Mouse (Mus musculus) layer of hippocampus, postnatal 14 days (tissue): ENCODE results near the gene Gm10570. TPM values are rescaled to one million over a fixed set of nuclear protein-coding genes. Genes with fewer than 3 reads are reported as not detected.

Experiments
- DNase-seq, 2 experiments: peaks; one replicate each; pipeline ENCODE4 v3.0.0; 2021 to 2022; ENCODE audit warnings: low spot score in 2 of 2, mixed read lengths in 1 of 2
- total RNA-seq, 2 experiments: library from RNA; stranded (reverse); gene quantifications; 2 replicates each; pipeline ENCODE4 v1.2.3; 2021

Gm10570 gene
- total RNA-seq, 2 experiments from 2014 or later: 1.5 to 2.6 TPM

DNA sequence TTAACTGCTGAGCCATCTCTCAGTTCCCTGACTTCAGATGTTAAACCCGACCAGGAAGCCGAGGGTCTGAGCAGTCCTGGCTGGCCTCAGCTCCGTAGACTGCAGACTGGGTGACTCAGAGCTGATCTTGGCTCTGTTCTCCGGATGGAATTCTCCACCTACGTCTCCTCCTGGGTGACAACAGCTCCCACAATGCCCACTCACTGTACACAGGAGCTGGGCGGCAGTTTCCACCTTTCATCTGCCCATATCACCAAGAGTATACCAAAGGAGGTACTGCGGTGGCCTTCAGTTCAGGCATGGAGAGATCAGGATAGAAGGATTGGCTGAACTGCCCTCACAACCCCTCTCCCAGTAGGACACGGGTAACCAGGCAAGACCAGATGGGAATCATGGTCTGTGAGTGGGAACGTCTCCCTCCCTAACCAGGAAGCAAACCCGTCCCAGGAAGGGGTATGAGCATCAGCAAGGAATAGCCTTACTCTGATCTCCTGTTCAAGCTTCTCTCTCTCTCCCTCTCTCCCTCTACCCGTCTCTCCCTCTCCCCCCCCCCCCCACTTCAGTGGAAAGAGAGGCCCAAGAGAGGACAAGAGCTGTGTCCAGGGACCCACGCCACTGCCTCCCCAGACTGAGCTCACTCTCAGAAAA is 34.7 kb downstream of the Gm10570 start:
- DNase-seq: peak in 1 of 2 experiments; percentile 40

DNA sequence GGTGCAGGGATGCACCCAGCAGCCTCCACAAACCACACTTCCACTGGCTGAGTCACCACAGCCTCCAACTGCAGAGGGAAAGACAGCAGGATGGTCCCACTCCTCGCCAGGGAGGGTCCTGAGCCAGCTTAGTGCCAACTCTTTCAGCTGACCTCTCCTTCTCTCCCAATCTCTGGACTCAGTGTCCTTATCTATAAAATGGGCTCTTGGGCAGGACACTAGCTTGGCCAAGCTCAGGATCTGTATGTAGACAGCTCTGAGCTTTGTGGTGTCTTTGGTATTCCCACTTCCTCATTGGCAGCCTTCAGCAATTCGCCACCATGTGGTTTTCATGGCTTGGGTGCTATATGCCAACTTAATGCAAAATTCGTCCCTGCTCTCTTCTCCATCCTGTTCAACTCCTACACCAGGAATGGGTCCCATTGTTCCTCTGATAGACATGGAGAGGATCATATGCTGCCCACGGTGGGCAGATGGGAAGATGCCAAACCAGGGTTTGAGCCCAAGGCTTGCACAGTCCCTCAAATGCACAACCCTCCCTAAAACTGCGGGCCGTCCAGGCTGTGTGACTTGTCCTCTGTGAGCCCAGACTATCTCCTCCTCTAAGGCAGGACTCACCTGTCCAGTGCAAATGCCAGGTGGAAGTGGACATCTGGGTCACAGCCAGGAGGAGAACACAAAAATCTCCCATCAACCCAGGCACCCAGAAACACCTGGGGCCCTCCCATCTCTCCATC is 37.7 kb downstream of the Gm10570 start:
- DNase-seq: no peak

- DNase-seq: peak; percentile 65 to 77
These were observed 38.4 kb downstream of the Gm10570 start for GRCm38 (mm10) chr4:130270089-130270488.

GRCm38 (mm10) chr4:130268736-130269135 is 39.7 kb downstream of the Gm10570 start:
- DNase-seq: no peak

- DNase-seq: no peak
These were observed 41.4 kb downstream of the Gm10570 start for GRCm38 (mm10) chr4:130267069-130267468.

DNA sequence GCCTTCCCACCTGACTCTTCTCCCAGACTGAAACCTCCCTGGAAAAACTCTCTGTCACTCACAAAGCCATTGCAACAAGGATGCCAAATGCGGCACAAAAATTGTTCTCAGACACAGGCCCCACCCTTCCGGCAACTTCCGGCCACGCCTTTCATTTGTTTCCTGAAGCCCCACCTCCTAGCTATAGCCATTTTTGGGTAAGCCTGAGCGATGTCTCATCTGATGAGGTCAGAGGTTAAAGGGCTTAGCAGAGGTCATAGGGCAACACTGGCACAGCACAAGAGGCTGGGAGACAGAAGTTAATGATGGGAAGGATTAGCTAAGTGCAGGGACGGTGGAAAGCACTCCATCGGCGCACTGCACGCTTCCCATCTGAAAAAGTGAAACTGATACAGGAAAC is 41.9 kb downstream of the Gm10570 start:
- no peak for DNase-seq

DNA sequence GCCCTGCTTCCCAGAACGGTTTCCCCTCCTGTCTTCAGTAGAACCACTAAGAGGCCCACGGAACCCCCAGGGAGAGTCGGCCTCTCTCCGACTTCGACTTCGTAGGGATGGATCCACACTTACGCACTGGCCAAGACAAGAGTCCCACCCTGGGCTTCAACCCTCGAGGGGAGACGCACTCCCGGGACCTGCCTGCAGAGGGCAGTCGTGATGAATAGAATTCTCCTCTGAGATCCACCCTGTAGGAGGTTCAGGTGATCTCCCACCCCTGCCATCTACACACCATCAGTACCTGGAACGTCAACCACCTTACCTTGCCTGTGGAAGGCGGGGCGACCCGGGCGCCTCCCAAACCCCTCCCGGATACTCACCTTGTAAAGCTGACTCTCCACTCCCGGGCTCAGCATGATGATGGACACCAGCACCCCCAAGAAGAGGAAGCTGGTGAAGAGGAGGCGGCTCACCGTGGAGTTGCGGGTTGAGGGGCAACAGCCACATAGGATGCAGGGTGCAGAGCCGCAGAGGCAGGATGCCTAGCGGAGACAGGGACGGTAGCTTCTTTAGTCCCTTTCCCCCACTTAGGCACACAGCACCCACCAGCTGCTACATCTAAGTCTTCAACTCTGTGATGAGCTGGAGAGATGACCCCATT is 43.6 kb downstream of the Gm10570 start:
- DNase-seq: peak; percentile 59 to 66

DNA sequence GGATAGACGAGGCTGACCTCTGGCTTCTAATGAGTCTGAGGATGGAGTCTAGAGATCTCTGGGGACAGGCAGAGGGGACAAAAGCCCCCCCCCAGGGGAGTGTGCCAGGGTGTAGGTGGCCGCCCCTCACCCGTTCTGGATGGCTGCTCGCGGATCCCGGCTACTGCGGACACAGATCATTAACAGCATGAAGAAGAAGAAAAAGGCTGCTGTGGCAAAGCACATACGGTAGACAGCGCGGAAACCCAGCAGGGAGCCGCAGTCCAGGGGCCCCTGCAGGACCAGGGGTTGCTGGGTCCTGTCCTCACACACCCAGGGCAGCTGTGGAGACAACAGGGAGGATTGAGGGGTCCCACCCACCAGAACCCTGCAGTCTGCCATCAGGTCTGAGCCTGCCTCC is 44.3 kb downstream of the Gm10570 start:
- DNase-seq: no peak

GRCm38 (mm10) chr4:130260406-130260805 is 48.1 kb downstream of the Gm10570 start:
- DNase-seq: no peak

Other genes with a start within 250 kb of the Gm10570 start
- gene Pef1, start 206.1 kb downstream of the Gm10570 start, total RNA-seq: 10 to 100 TPM; 46.5 to 46.6 TPM
- 10 to 100 TPM; 10.2 to 10.9 TPM for gene Hcrtr1, start 169.3 kb downstream of the Gm10570 start, total RNA-seq
- gene Tinagl1, start 133.6 kb downstream of the Gm10570 start, total RNA-seq: 1 to 10 TPM; 3.3 to 5.5 TPM
- gene Gm853, start 86.3 kb downstream of the Gm10570 start, total RNA-seq: under 1 TPM in 1 of 2 experiments, not detected in 1; 0.46 TPM
- gene Serinc2, start 29.5 kb downstream of the Gm10570 start, total RNA-seq: 1 to 10 TPM; 7.9 to 9.6 TPM
- 100 to 1,000 TPM; 137 to 138 TPM for gene Fabp3, start 79 bp downstream of the Gm10570 start, total RNA-seq
- gene Zcchc17, start 51.3 kb upstream of the Gm10570 start, total RNA-seq: 10 to 100 TPM; 64.8 to 70.9 TPM
- 10 to 100 TPM; 31.8 to 34.2 TPM for gene Snrnp40, start 51.5 kb upstream of the Gm10570 start, total RNA-seq